Mouse (Mus musculus) Muller cell, postnatal 12 days (primary cell): ENCODE measurements around the gene Gm34653.
"Not testable (repeated sequence)": the region's sequence is repeated elsewhere in the genome, so short reads cannot be mapped to it uniquely, and the experiment has no call there.

ENCODE experiments used
- DNase-seq: peaks from one replicate; pipeline ENCODE4 v3.0.0-alpha.2; 2015; ENCODE audit errors: inconsistent ontology term

Gene Gm34653

GRCm38 (mm10) chr2:34832766-34833457 lies at the start of gene Gm34653:
TSS of gene Gm34653 (plus strand) at chr2:34833007.
- not testable (repeated sequence) for DNase-seq

GRCm38 (mm10) chr2:34783064-34784020 lies 49.5 kb upstream of the Gm34653 start:
- no peak for DNase-seq

GRCm38 (mm10) chr2:34784085-34784484 lies 48.7 kb upstream of the Gm34653 start:
- DNase-seq, result no peak

GRCm38 (mm10) chr2:34790282-34790681 lies 42.5 kb upstream of the Gm34653 start:
- no peak for DNase-seq

- DNase-seq, result not testable (repeated sequence)
Observed at GRCm38 (mm10) chr2:34792543-34792942, 40.3 kb upstream of the Gm34653 start.

GRCm38 (mm10) chr2:34794511-34794910 lies 38.3 kb upstream of the Gm34653 start:
- no peak for DNase-seq

- no peak for DNase-seq
Observed at GRCm38 (mm10) chr2:34795426-34795825, 37.4 kb upstream of the Gm34653 start.

GRCm38 (mm10) chr2:34799357-34800256 lies 33.2 kb upstream of the Gm34653 start, which contains the start of gene Rabepk:
TSS of gene Rabepk (minus strand) at chr2:34799912.
- peak; percentile 89 for DNase-seq

- no peak for DNase-seq
Observed at GRCm38 (mm10) chr2:34800371-34800770, 32.4 kb upstream of the Gm34653 start.

- DNase-seq, result peak; percentile 98
Observed at GRCm38 (mm10) chr2:34801516-34802482, 31.0 kb upstream of the Gm34653 start.

- peak; percentile 43 for DNase-seq
Observed at GRCm38 (mm10) chr2:34802565-34803245, 30.1 kb upstream of the Gm34653 start.

- no peak for DNase-seq
Observed at GRCm38 (mm10) chr2:34803746-34804145, 29.1 kb upstream of the Gm34653 start.

- no peak for DNase-seq
Observed at GRCm38 (mm10) chr2:34804172-34804571, 28.6 kb upstream of the Gm34653 start.

GRCm38 (mm10) chr2:34804815-34805214 lies 28.0 kb upstream of the Gm34653 start:
- DNase-seq, result no peak

- DNase-seq, result no peak
Observed at GRCm38 (mm10) chr2:34805364-34805950, 27.4 kb upstream of the Gm34653 start.

- DNase-seq, result no peak
Observed at GRCm38 (mm10) chr2:34808057-34808456, 24.8 kb upstream of the Gm34653 start.

GRCm38 (mm10) chr2:34809568-34809967 lies 23.2 kb upstream of the Gm34653 start:
- DNase-seq, result no peak

- no peak for DNase-seq
Observed at GRCm38 (mm10) chr2:34810775-34811174, 22.0 kb upstream of the Gm34653 start.

GRCm38 (mm10) chr2:34812706-34813105 lies 20.1 kb upstream of the Gm34653 start:
- no peak for DNase-seq
